Mouse (Mus musculus) urinary bladder, postnatal 14 days (tissue): ENCODE data around the gene Il27.

ENCODE experiments used
- DNase-seq: peaks from one replicate; pipeline ENCODE4 v3.0.0; 2021; ENCODE audit warnings: low spot score

Gene Il27

GRCm38 (mm10) chr7:126607064-126607463 is 12.3 kb upstream of the Il27 start:
- DNase-seq, result peak; percentile 79

GRCm38 (mm10) chr7:126606611-126607010 is 11.9 kb upstream of the Il27 start:
- no peak for DNase-seq

- no peak for DNase-seq
Observed at GRCm38 (mm10) chr7:126602650-126603049, 7.9 kb upstream of the Il27 start.

- DNase-seq, result no peak
Observed at GRCm38 (mm10) chr7:126601896-126602295, 7.2 kb upstream of the Il27 start.

- no peak for DNase-seq
Observed at GRCm38 (mm10) chr7:126598919-126599318, 4.2 kb upstream of the Il27 start.

- no peak for DNase-seq
Observed at GRCm38 (mm10) chr7:126596414-126596813, 1.7 kb upstream of the Il27 start.

GRCm38 (mm10) chr7:126595890-126596289 is 1.1 kb upstream of the Il27 start:
- no peak for DNase-seq

- peak; percentile 75 for DNase-seq
Observed at GRCm38 (mm10) chr7:126587779-126588178, 7.0 kb downstream of the Il27 start.

GRCm38 (mm10) chr7:126586839-126587238 is 7.9 kb downstream of the Il27 start:
- no peak for DNase-seq

- no peak for DNase-seq
Observed at GRCm38 (mm10) chr7:126585717-126586116, 9.0 kb downstream of the Il27 start, which contains the start of gene Cln3. TSS of gene Cln3 (minus strand) at chr7:126585817.

GRCm38 (mm10) chr7:126584506-126584977 is 10.2 kb downstream of the Il27 start, which contains the start of gene Apobr:
TSS of gene Apobr (plus strand) at chr7:126584942.
- no peak for DNase-seq

- no peak for DNase-seq
Observed at GRCm38 (mm10) chr7:126583761-126584160, 11.0 kb downstream of the Il27 start.

GRCm38 (mm10) chr7:126583251-126583709 is 11.5 kb downstream of the Il27 start:
- peak; percentile 92 for DNase-seq

GRCm38 (mm10) chr7:126582759-126583158 is 12.0 kb downstream of the Il27 start:
- peak; percentile 31 for DNase-seq

GRCm38 (mm10) chr7:126581661-126582060 is 13.1 kb downstream of the Il27 start:
- no peak for DNase-seq

- peak; percentile 52 for DNase-seq
Observed at GRCm38 (mm10) chr7:126579172-126579571, 15.6 kb downstream of the Il27 start.

- DNase-seq, result peak; percentile 60
Observed at GRCm38 (mm10) chr7:126576946-126577345, 17.8 kb downstream of the Il27 start.

GRCm38 (mm10) chr7:126566094-126566765 is 28.5 kb downstream of the Il27 start, which contains the start of gene Eif3c:
TSS of gene Eif3c (minus strand) at chr7:126566411.
- peak; percentile 84 for DNase-seq

GRCm38 (mm10) chr7:126565693-126566092 is 29.0 kb downstream of the Il27 start:
- DNase-seq, result peak; percentile 35

GRCm38 (mm10) chr7:126556635-126557034 is 38.1 kb downstream of the Il27 start:
- DNase-seq, result no peak

- DNase-seq, result no peak
Observed at GRCm38 (mm10) chr7:126554796-126555195, 39.9 kb downstream of the Il27 start.

- no peak for DNase-seq
Observed at GRCm38 (mm10) chr7:126545631-126546030, 49.1 kb downstream of the Il27 start.

GRCm38 (mm10) chr7:126541661-126542060 is 53.1 kb downstream of the Il27 start:
- DNase-seq, result no peak
